Mouse (Mus musculus): ENCODE measurements around the gene Haghl.

GRCm38 (mm10) chr17:25817662-25818061, 32.2 kb upstream of the Haghl start:
- TF ChIP-seq POLR2A (IDR thresholded peaks at IDR 0.05; ENCODE audit: low read depth, low read length) (no peak), CTCF (IDR thresholded peaks at IDR 0.05; ENCODE audit: borderline replicate concordance, insufficient read depth, low read length) (no peak)

All from embryonic fibroblast, embryonic 13.5 days (primary cell).